Mouse (Mus musculus) thymus, postnatal 0 days (tissue): ENCODE measurements around the gene Borcs5. TPM values are rescaled to one million over a fixed set of nuclear protein-coding genes. Genes with fewer than 3 reads are reported as not detected.
A peak's percentile ranks its signal among the peaks of the same experiment; 100 is the strongest.

Experiments
- DNase-seq: peaks from one replicate; pipeline ENCODE4 v3.0.0-alpha.2; 2015; ENCODE audit warnings: low spot score
- polyA plus RNA-seq: library from polyadenylated mRNA; unstranded; fragments of >200 nt; fragmentation: Nextera tagmentation; extraction: Ambion mirVana; gene quantifications from 2 replicates; pipeline ENCODE4 v1.2.1, GENCODE M21; 2015

Gene Borcs5
- polyA plus RNA-seq: 27.1 and 27.6 TPM in 2 replicates

DNA sequence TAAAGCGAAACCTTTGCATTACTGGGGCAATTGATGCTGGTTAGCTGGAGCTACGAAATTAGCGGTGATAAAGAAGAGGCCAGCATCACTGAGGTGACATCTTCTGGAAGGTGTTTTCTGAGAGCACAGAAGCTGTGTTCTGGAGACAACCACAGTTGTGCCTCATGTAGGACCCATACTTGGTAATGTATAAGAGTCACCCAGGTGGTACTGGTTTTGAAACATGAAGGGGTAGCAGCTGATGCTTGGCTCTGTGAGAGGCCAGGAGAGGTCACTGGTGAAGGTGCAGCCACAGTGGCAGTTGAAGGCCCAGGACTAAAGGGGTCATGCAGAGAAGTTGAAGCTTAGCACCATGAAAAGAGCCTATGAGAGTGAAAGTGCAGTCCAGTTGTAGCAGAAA is at the start of gene Borcs5:
TSS of gene Borcs5 (plus strand) at position 301 of the 400 bp plus-strand sequence.
- no peak for DNase-seq

DNA sequence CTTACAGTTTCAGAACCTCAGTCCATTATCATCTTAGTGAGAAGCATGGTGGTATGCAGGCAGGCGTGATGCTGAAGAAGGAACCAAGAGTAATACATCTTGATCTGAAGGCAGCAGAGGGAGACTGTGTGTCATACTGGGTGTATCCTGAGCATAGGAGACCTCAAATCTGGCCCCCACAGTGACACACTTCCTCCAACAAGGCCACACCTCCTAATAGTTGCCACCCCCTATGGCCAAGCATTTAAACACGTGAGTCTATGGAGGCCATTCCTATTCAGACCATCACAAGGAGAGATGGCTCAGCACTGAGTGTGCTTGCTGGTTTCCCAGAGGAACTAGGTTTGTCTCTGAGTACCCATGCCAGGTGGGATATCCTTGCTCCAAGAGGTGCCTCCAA is 47.7 kb upstream of the Borcs5 start:
- DNase-seq: no peak

DNA sequence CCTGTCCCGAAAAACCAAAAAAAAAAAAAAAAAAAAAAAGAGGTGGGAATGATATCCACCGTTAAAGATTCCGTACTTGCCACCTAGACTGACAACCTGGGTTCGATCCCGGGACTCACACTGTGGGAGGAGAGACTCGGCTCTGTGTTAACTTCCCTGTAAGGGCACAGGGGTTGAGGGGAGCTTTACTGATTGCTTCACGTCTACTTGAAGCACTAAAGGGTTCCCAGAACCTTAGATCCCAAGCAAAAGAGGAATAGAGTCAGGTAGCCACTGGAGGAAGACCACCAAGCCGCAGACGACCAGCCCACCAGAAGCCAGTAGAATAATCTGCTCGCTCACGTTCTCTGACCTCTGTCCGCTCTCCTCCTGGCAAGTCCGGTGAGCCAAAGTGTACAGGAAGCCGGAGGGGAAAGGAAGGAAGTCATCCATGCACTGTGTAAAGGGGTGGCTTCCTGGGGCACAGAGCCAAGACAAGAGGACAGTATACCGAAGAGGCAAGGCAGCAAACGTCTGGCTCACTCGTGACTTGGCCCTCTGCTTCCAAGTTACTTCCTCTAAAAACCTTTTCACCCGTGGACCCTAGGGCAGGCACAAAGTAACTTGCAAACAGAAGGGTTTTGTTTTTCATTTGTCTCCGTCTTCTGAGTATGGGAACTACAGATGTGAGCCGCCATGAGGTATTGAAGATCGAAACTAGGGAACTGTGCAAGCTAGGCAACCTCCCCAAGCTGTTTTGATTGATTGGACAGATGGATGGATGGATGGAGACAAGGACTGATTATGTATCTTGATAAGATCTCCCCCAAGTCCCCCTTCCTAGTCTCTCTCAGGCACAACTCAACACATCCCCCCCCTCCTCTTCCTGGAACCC is 44.5 kb upstream of the Borcs5 start:
- DNase-seq: no peak

DNA sequence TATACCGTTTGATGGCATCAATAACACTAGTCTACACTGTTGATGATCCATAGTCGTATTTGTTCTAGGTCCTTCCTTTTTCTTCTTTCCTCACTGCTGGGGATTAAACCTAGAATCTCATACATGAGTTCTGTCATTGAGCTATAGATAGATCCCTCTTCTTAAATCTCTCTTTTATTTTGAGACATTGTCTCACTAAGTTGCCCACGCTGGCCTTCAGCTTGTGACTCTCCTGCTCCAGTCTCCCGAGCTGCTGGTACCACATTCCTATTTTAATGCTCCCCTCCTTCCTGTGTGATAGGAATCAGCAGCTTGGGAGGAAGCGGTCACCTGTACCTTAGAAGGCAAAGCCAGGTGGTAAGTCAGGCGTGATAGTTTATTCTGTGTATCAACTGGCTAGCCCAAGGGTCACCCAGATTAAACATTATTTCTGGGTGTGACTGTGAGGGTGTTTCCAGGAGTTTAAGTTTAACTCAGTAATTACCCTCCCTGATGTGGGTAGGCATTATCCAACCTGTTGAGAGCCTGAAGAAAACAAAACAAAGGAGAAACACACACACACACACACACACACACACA is 41.6 kb upstream of the Borcs5 start:
- no peak for DNase-seq

DNA sequence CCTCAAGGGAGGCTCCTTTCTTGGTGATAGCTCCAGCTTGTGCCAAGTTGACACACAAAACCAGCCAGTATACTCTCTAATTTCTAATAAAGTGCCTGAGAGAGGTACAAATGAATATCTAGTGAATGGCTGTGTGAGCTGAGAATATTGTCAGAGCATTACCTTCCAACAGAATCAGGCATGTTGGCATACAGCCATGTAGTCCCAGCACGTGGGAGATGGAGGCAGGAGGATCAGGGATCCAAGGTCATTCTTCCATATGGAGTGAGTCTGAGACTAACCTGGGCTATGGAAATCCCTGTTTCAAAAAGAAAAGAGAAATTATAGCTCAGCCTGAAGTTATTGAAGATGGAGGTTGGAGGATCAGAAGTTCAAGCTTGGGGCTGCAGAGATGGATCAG is 40.1 kb upstream of the Borcs5 start:
- DNase-seq: no peak

DNA sequence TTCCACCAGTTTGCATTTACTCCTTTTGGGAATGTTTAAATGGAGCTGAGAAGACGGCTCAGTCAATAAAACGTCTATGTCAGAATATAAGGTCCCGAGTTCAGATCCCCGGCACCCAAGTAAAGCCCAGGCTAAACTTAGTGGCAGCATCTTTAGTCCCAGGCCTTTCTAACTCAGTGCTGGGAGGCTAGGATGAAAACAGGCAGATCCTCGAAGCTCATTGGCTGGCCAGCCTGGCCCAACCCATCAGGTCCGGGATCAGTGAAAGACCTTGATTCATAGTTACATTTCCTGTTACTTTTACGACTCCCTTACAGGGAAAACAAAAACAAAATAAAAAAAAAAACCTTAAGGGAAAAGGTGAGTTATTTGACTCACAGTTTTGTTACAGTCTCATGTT is 38.2 kb upstream of the Borcs5 start:
- DNase-seq: no peak

DNA sequence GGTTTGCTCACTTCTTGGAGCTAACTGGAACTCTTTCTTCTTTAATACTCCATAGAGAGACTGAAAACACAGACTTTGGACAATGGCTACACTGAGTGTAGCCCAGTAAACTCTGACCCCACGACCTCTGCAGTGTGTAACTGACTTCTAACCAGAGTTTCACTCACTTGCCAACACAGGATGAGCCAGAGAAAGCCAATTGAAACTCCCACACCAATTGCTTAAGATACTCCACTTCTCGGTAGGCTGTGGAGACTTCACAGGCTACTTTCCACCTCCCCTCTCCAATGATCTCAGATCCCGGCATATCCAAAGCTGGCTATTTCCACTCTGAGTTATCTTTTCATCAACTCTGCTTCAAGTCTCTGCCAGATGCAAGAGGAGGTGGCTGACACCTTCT is 37.5 kb upstream of the Borcs5 start:
- DNase-seq: no peak

DNA sequence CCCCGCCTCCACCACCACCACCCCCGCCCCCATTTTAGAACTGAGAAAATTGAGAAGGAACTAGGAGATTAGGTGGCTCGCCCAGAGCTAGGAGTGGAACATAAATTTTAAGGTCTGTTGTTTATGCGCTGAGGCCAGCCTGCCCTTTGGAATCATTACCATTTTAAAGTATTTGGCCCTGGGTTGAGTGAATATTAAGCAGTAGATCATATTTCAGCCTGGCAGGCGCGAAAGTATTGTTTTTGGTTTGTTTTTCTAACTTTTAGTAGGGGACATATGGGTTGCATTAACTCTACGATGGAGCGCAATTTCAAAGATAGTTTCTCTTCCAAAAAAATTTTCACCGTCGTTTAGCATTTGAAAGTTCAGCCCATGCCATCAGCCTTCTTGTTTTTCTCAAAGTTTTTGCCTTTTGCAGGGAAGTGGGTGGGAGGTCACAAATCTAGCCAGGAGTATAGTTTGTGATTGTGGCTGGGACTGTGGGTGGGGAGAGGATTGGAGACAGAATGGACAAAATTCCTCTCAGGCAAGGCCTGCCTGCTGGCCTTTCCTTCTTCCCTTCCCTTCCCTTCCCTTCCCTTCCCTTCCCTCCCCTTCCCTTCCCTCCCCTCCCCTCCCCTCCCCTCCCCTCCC is 36.8 kb upstream of the Borcs5 start:
- DNase-seq: no peak

DNA sequence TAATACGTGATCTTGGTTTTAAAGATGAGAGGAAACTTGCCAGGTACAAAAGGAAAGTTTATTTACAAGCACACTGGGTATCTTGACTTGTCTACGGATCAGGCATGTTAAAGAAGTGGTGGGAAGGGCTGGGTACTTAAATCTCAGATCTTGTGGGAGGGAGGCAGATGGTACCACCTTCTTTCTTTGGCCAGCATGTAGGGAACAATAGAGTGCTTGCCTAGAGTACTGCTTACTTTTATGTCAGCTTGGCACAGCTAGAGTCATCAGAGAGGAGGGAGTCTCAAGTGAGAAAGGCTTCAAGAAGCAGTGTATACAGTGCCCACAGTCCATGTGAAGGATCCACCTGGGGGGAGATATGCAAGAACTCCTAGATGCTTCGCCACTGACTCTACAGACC is 34.1 kb upstream of the Borcs5 start:
- DNase-seq: no peak

DNA sequence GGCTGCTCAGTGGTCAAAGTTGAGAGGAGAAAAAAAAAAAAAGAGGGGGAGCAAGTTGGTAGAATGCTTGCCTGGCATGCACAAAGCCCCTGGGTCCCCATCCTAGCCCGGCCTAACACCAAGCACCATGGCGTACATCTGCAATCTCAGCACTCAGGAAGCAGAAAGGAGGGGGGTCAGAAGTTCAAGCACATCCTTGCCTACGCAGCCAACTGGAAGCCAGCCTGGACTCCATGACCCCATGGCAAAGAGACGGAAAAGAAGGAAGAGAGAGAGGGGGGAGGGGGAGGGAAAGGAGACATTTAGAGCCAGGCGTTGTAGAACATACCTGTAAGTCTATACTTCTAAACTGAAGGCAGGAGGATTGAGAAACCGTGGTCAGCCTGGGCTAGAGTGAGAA is 32.8 kb upstream of the Borcs5 start:
- no peak for DNase-seq

DNA sequence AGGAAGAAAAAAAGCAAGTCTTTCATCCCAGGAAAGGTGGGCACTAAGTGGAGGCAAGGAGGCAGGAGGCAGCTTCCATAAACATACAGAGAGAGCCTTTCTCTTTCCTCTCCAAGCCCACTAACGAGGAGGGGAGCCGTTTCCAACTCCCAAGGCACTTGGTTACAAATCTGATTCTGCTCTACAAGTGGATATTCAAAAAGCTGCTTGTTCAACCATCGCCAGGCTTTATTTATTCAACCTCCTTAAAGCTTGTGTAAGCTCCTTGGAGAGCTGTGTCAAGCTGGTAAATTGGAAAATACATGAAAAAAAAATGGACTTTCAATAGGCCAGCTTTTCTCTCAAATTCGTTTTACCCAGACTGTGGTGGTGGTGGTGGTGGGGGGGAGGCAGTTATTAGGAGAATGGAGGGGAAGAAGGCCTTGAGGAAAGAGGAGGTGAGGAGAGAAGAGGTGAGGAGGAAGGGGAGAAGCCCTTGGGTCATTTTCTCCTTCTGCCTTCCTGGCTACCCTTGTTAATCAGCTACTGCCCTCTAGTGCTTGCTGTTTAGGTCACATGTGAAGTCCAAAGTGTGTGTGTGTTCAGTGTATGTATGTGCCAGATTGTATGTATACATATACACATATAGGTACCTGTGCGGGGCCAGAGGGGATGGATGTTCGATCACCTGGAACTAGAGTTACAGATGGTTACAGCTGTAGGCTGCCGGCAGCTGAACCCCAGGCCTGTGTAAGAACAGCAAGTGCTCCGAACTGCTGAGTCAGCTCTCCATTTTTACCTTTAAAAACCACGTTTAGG is 32.2 kb upstream of the Borcs5 start:
- DNase-seq: no peak

DNA sequence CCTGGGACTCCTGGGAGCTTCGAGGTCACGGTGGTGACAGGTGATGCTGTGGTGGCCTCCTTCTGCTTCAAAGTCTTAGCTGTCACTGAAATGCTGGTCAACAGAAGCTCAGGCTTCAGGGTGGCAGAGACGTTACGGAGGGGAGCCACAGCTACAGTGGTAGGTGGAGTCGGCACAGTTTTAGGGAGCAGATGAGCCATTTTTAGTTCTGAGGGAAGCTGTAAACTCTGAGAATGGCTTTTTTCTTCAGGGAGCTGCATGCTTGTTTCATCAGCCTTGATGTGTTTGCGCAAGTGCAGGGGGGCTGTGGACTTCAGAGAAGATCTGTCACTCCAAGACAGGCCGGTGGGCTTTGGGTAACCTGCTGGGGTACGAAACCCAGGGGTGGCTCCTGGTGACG is 28.9 kb upstream of the Borcs5 start:
- no peak for DNase-seq

DNA sequence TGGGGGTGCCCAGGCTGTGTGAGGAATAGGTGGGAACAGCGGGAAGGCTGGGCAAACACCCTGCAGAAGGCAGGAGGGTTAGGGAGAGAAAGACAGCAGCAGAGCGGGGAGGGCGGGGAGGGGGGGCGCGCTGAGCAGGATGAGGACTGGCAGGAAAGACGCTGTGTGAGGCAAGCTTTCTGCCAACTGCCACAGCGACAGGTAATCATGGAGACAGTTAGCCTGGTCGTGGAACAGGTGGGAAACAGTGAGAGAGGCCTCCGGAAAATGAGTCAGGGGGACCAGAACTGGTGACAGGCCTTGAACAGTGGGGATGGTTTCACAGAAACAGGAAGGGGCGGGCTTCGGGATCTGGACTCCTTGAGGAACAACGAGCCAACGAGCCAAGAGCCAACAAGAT is 27.4 kb upstream of the Borcs5 start:
- DNase-seq: no peak

DNA sequence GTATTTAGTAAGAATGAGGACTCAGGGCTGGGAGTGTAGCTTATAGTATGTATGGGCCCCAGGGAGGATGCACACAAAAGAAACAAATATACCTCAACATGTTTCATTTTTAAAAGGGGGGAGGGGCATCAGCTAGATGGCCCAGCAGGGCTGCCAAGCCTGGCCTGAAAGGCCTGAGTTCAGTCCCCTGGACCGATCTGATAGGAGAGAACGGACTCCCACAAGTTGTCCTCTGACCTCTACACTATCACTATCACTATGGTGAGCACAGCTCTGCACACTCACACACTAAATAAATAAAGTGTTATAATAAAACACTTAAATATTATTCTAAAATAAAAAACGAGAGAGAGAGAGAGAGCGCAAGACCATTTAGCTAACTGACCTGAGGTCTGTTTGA is 25.0 kb upstream of the Borcs5 start:
- no peak for DNase-seq

DNA sequence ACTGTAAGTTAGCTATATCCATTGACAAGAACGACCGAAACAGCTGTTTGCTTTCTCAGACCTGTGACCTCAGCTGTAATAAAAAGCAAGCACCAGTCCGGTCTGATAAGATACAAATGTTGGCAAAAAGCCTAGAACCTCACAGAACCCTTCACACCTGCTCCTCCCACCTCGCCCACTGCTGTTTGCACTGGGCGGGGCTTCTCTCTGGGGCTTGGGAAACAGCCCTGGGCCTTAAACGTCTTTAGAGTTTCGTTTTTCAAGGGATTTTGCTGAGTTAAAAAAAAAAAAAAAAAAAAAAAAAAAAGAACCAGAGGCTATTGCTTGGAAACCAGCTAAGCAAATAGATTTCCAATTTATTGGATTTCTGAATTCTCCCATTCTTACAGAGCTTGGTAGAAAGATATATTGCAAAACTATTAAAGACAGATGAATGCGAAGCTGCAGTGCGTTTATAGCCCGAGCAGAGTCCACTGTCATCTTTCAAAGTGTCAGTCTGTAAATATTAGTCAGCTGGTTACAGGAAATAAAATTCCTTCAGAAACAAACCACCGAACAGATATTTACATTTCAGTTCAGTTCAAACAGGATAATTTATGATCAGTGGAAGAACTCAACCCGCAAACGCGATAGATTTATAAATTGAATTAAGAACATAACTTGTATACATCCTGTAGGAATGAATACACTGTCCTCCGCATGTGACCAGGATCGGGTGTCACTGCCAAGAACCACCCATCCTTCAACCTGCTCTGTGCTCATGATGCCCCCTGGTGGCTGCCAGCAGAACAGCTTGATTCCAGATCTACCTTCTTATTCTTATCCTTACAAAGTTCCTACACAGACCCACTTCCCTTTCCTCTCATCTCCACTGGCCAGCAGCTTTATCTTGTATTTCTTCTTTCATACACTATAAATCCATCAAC is 24.3 kb upstream of the Borcs5 start:
- DNase-seq: peak; percentile 69

DNA sequence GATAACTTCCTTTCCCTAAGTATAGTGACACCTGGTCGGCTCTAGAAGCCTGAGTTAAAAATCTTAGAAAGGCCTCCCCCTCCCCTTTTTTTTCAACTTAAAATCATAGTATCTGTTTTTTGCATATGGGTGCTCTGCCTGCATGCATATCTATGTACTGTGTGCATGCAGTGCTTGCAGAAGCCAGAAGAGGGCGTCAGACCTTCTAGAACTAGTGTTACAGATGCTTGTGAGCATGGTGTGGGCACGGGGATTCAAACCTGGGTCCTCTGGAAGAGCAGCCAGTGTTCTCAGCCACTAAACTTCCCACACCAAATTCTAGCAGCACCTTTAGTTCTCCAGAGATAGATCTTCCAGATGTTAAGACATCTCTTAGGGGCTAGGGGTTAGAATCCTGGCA is 21.7 kb upstream of the Borcs5 start:
- DNase-seq: no peak

DNA sequence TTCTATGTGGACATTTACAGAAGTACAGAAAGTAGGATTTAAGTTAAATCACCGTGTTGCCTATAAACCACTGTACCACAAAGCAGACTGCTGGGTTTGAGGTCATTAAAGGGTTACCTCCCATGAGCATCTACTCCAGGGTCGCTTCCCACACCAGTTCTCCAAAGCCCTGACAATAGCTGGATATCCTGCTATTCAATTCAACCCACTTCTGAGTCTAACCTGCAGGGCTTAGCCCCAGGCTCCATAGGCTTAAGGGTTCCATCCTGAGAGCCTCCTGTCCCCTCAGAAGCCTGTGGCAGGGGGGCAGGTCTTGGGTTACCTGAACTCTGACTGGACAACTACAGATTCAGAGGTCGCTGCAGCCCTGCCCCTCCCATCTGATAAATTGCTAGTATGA is 19.2 kb upstream of the Borcs5 start:
- DNase-seq: no peak

DNA sequence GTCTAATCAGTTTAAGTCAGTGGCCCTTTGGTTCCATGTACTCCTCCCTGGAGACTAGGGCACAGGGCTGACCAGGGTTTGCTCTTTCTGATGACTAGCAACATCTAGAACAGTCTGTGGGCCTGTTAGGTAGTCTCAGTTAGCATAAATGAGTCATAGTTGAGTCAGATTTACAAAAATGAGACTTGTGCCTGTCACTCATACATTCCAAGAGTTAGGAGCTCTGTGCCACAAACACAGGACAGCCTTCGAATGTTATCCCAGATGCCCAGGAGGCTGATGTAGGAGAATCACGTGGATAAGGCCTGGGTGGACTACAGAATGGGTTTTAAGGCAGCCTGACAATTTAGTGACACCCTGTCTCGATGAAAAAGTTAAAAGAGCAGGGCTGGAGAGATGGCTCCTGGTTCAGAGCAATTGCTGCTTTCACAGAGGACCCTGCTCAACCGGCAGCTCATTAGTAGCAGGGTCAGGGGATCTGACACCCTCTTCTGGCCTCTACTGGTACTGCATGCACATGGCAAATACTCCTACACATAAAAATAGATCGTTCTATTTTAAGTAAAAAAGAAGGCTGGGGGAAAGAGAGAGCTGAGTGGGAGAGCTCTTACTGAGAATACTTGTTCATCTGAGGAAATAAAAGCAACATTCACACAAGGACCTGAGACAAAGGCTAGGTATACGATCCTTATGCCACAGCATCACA is 18.3 kb upstream of the Borcs5 start:
- DNase-seq: peak; percentile 50

DNA sequence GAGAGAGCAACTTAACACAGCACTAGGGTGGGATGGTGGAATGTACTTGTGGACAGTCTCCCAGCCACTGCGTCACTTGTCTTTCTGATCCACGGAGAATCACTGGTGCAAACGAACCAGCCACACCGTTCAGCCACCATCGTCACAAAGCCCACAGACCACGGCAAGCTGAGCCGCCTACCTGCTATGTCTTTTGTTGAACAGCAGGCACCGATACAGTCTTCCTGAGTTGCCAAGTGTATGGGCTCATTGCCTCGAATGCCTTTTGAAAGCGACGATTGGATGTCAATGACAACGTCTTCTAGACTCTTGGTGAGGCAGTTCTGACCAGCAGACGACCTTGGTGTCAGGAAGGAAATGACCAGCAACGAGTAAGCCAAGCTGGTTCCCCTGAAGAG is 17.8 kb upstream of the Borcs5 start:
- DNase-seq: no peak

DNA sequence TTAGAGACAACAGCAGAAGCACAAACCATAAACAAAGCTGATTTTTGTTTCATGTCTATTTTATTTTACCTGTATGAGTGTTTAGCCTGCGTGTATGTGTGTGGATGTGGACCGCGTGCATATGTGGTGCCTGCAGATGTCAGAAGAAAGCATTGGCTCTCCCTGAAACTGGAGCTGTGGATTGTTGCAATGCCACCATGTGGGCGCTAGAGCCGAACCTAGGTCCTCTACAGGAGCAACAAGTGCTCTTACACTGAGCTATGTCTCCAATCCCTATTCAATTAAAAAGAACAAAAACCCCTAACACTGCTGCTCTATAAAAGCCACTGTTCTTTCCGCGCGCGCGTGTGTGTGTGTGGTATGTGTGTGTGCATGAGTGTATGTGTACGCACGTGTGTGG is 13.9 kb upstream of the Borcs5 start:
- DNase-seq: no peak
